Mouse (Mus musculus): ENCODE measurements around the gene Inhbb. TPM values are rescaled to one million over a fixed set of nuclear protein-coding genes. Genes with fewer than 3 reads are reported as not detected.

Gene Inhbb
- 1 to 10 TPM; 1.4 to 1.8 TPM for total RNA-seq (2021)

DNA sequence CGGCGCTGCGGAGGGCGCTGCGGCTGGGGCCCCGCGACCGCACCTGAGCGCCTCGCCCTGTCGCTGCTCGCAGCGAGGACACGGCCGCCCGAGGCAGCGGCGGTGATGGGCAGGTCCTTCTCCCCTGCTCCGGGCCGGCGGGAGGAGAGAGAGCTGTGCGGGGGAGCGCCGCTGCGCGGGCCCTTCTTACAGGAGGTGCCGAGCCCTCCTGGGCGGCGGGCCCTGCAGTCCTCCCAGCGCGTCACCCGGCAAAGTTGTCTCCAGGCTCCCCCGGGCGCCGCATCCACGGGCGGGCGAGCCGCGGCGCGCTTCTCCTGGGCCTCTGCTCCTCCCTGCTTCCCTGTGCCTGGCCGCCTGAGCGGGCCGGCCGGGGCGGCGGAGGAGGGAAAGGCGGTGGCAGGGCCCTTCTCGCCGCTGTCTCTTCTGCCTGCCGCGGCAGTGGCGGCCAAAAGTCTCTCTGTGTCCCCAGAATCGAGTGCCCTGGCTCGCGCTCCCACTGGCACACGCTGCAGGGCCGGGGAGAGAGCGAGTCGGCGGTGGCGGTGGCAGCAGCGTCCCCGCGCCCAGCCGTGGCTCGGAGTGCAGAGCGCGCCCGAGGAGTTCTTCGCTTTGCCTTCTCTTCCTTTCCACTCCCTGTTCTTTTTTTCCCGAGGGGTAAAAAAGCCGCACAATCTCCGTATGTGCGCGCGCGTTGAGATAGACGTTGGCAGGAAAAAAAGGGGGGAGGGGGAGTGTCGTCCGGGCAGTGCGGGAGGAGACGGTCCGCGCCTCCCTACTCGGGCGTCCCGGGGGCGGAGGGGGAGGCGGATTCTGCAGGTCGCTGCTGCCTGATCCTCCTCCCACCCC is at the start of gene Inhbb:
Gene Inhbb (minus strand): TSS at position 673 of the 846 bp plus-strand sequence.
- peak; percentile 34 for DNase-seq

DNA sequence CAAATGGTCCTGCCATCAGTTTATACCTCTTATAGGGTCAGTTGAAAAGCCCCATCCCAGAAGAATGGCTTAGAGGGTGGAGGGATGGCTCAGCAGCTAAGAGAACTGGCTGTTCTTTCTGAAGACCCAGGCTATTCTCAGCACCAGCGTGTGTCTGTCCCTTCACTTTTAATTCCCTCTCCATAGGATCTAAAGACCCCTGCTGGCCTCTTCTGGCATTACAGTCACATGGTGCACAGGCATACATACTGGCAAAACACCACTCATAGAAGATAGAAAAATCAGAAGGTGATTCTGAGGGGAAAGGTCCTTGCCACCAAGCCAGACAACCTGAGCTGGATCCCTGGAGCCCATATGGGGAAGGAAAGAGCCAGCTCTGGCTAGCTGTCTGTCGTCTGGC is 41.3 kb upstream of the Inhbb start:
- peak; percentile 75 for DNase-seq

DNA sequence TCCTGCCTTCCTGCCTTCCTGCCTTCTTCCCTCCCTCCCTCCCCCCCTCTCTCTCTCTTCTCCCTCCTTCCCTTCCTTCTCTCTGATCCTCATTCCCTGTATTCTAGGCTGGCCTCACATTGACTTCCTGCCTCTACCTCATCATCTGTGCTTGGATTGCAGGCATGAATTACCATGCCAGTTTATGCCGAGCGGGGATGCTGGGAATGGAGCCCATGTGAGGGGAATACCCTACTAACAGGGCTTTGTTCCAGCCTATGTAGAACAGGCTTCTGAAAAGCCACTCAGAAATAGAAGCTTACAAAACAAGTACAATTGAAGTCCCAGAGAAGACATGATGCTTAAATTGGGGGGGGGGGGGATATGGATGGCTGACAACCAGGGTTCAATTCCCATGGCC is 38.0 kb upstream of the Inhbb start:
- no peak for DNase-seq

DNA sequence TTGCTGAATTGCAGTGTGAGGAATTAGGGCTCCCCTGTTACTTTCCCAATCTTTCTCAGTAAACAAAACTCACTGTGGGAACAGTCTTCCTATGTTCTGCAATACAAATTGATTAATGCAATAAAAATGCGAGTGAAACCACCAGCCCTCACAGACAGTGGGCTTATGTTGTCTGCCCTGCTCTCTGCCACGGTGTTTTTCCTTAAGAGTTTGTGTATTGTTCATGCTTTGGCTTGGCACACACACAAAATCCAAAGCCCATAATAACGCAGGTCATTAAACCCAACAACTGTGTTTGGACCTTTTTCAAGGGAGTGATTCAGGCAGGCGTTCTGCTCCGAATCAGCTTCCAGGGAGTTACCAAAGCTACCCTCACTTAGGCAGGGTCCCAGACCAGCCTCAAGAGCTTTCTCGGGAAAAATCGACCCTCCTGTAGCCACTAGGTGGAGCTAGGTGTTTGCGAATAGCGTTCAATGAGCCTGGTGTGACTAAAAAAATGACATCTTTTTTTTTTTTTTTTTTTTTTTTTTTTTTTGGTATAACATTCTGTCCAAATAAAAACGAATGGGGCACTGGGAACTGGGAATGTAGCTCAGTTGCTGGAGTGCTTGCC is 36.1 kb upstream of the Inhbb start:
- peak; percentile 75 for DNase-seq

DNA sequence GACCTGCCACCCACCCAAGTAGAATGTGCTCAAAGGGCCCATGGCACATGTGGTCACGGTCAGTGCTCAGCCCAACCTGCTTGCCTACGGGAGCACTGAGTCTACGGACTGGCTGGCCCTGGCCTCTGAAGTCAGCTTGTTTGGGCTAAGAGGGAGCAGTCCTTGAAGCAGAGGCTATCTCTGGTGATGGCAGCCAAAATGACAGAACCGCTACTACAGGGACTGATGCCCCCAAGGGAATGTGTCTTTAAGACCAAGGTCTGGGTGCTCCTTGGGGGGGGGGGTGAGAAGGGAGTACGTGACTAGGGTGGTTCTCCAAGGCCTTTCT is 35.4 kb upstream of the Inhbb start:
- no peak for DNase-seq

DNA sequence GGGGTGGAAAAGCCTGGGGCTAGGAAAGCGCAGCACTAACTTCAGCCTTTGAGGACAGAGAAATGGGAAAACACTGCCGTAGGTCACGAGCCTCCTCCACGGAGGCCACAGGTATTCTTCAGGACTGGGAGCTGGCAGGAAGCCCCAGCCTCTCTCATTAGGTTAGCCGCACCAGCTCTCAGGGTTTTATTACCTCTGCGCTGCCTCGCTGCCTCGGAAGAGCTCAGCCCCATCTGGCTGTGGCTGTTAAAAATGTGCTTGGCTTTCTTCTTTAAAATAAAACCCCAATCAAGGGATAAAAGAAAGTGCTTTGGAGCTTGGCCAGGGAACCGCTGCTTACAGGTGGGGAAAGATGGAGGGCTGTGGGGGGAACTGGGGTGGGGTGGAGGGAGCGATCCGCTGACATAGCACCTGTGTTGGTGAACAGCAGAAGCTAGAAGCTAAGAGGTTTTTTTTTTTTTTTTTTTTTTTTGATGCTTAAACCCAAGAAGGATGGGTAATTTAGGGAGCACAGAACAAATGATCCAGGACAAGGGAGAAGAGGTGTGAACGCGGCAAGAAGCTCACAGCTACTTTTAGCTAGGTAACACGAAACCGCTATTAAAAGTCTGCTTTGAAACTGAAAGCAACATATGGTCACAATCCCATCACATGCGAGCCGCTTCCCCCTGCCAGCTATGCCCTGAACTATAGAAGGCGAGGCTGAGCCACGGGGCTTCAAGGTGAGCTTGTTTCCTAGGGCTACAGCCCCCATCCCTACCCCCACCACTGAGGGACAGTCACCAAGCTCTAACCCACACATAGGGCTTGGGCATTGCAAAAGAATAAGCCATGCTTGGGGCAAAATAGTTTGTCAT is 34.9 kb upstream of the Inhbb start:
- no peak for DNase-seq

DNA sequence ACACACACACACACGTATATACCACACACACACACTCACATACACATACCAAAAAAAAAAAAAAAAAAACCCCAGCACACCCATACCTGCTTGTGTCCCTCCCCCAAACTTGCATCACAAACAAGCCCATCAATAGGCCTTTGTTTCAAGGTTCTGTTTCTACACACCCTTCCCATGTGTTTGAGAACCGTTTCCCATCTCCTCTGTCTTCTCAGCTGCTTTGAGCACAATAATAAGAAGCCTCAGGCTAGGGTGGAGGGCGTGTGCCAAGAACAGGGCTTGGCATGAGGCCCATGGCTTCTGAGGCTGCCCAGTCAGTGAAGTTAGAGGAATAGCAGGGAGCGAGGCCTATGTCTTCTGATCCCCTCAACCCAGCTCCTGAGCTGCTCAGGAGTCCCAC is 31.7 kb upstream of the Inhbb start:
- DNase-seq: peak; percentile 42

DNA sequence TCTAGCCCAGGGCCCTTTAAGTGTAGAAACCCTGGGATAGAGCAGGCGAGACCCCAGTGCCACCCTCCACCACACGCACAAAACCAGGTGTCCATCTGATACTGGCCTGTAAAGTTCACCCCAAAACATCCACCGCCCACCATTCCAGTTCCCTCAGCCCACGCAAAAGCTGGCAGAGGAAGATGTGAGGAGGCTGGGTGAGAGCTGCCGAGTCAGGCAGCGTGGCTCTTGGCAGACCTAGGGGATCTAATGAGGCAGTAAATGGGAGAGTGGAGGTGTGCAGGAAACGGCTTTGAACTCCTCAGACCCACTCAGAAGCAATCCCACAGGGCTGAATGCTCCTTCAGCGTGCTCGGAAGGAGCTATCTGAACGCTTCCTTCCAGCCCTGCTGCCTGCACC is 29.4 kb upstream of the Inhbb start:
- DNase-seq: no peak

DNA sequence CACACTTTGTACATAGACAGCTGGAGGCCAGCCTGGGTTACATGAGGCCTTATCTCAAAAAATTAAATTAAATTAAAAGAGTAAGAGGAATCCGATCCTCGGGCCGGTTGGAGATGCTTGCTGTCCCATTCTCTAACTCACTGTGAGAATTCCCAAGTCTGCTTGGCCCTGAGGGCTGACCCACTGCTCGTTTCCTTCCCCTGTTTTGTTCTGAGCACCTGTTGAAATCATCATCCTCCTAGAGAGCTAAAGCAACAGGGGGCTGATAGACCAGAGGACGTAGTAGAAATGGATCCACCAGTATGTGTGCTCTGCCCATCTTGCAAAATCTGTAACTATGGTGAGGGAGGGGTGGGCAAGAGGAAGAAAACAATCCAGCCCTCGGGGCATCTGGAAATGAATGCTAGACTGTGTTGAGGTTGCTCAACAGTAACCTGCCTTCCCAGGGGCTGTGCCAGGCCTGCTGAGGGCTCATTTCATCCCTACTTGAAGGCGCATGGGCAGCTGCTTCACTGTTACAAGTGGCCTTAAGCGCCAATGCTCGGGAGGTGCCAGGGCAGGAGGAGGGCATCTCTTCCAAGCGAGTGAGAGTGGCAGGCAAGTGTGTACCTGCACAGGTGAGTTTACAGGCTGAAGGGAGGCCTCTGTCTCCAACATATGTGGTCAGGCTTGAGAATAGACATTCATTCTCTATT is 28.8 kb upstream of the Inhbb start:
- no peak for DNase-seq

DNA sequence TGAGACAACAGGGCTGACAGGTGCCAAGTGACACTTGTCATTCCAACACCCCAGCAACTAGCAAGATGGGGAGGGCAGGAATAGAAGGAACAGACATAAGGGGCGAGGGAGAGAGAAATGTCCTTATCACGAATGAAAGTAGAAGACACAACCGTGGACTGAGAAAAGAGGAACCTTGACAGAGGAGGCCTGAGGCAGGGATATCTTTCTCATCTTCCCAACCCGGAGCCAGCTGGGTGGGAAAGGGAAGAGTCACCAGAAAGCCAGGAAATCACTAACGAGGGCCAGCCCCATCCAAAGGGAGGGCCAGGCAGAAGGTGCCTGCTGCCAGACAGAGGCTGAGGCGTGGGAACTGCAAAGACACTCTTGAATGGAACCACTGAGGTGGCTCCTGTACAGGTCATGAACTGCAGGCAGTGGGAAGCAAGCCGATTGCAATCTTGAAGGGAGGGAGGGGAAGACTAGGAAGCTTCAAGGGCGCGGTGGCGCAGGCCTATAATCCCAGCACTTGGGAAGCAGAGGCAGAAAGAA is 24.8 kb upstream of the Inhbb start:
- DNase-seq: no peak

DNA sequence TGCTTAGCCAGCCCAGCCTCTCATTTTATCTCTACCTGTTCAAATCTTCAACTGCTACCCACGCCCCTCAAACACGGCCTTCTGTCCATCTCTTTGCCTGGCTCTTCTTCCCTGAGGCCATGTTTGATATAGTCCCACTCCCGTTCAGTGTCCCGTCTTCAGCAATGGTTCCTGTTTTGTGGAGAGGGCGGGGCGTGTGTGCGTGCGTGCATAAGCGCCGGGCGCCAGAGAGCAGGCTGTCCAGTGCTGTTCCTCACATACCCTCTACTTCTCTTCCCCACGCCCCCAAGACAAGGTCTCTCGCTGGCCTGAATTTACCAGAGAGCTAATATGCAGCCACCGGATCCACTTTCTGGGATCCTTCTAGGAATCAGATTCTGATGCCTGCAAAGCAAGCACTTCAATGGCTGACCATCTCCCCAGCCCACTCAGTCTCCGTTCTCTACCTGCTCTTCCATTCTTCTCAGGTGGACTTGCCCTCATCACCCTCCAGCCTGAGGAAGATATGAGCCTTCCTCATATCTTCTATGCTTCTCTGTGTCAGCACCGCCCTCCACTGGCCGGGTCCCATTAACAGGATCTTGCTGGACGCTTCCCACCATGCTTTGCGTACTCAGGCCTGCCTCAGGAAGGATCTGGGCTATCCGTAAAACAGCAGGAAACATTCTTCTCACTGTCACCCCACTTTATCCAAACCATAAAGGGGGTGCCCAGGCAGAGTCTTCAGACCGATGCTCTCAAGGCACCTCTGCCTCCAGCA is 21.7 kb upstream of the Inhbb start:
- DNase-seq: no peak

DNA sequence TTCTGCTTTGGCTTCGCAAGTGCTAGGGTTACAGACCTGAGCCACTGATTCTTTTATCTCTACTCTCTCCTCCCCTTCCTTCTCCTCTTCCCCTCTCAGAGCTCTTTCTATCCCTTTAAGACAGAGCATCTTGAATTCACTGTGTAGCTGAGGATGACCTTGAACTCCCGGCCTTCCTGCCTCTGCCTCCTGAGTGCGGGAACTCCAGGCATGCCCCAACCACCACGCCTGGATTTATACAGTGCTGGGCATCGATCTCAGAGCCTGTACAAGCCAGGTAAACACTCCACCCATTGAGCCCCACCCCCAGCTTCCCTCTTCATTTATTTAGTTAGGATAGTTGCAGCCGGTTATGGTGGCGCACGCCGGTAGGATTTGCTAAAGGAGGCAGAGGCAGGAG is 20.9 kb upstream of the Inhbb start:
- DNase-seq: no peak

DNA sequence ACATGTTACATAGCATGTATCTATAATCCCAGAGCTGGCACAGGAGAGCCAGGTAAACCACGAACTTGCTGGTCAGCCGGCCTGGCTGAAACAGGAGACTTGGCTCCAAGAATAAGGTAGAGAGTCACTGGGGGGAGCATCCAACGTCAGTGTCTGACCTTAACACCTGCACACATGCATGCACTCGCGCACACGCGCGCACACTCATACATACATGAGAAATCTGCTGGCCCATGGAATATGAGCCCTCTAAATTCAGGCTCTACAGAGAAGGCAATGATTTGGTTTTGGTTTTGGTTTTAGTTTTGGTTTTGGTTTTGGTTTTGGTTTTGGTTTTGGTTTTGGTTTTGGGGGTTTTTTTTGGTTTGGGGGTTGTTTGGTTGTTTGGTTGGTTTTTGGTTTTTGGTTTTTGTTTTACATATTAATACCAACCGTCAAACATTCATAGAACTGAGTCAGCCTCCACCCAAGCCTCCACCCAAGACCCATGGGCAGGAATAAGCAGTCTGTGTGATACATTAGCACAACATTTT is 16.1 kb upstream of the Inhbb start:
- DNase-seq: no peak

DNA sequence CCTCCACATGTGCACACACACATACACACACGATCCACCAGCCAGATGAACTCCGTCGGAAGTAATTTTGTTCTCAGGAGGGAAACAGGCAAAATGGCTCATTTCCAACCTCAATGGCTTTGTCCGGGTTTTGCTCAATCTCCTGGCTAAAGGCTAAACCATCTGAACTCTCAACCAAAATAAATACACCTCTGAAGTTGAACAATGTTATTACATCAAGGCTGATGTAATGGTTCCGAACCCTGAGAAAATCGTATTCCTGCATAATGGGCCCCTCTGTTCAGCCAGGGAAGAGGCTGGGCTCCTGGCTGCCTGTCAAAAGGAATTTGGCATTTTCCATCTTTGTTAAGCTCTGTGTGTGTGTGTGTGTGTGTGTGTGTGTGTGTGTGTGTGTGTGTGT is 15.4 kb upstream of the Inhbb start:
- DNase-seq: no peak

DNA sequence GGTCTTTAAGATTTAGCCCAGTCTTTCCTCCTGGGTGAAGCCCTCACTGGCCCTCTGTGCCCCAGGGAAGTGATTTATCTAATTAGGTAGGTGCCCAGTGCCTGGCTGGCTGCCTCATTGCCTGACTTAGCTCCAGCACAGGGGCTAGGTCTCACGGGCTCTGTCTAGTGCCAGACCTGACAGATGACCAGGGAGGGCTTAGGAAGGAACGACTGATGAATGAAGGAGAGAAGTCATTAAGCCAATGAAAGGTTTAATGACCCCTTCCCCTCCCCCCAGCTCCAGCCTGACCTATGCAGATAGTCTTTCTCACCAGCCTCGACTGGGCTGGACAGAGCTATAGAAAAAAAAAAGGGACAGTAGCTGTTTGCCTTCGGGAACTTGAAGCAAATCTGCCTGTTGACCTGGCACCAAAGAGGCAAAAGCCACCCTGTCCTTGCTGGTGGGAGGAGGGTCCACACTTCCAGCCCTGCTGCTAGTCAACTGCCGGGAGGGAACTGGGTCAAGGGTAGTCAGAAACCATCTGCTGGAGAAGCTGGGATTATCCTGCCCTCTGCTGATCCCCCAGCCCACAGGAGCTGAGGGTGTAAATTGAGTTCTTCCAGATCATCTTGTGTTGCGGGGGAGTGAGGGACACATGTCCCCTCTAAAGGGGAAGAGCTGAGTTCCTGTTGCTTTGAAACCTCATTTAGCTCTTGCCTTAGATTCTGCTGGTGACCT is 2.3 kb upstream of the Inhbb start:
- DNase-seq: no peak

DNA sequence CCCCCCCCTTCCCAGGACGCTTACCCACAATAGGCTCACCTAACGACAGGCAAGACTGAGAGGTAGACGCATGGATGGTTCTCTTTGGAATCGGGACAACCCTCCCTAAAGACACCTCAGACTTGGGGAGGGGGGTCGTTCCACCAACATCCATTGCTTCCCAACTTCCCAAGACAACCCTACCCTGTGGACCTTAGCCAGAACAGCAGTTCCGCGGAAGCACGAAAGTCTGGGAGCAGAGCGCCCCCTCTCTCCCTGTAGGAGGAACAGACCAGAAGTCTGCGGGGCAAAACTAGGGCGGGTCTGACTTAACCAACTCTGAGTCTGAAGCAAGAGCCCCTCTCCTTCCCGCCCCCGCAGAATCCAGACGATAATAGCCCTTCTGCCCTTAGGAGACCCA is 1.5 kb upstream of the Inhbb start:
- peak; percentile 66 for DNase-seq

DNA sequence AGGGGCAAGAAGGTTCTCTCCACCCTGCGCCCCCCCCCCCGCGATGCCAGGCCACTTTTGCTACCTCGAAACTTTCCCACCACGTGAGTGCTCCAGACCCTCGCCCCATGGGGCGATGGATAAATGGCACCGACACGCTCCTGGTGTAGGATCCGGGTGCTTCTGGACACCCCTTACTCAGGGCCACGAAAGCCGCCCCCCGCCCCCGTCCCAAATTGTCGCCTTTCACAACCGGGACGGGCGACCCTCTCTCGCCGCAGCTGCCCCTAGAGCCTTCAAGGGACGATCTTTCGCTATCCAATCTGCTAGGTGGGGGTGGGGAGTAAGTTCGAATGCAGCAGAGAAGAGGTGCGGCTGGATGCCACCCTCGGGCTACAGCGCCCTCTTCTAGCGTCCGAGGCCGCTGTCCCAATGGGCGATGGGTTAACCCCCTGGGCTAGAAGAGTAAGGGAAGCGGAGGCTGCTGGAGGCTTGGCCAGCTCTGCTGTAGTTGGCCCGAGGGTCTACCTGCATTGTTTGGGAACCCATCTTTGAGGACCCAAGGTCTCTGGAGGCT is 490 bp upstream of the Inhbb start:
- DNase-seq: peak; percentile 32

DNA sequence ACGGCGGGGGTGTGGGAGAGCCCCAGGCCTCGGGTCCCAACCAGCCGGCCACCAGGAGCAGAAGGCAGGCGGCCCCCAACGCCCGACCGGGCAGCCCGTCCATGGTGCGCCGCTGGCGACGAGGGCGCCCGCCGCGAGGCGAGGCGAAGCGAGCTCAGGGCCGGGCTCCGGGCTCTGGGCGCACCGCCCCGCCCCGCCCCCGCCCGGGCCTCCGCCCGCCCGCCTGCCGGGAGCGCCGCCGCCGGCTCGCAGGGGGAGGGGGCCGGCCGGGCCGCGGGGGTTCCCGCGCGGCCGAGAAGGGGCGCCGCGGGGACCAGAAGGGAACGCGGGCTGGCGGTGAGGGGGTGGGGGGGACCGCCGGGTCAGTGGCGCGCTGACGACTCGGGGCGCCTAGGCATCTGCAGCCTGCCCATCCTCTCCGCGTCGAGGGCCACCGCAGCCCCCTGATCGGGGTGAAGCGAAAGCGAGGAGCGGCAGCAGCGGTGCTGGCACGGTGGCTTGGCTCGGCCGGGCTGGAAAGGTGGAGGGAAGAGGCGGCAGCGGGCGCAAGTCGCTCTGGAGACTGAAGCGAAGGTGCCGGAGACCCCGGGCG is 968 bp downstream of the Inhbb start:
- DNase-seq: peak; percentile 31

DNA sequence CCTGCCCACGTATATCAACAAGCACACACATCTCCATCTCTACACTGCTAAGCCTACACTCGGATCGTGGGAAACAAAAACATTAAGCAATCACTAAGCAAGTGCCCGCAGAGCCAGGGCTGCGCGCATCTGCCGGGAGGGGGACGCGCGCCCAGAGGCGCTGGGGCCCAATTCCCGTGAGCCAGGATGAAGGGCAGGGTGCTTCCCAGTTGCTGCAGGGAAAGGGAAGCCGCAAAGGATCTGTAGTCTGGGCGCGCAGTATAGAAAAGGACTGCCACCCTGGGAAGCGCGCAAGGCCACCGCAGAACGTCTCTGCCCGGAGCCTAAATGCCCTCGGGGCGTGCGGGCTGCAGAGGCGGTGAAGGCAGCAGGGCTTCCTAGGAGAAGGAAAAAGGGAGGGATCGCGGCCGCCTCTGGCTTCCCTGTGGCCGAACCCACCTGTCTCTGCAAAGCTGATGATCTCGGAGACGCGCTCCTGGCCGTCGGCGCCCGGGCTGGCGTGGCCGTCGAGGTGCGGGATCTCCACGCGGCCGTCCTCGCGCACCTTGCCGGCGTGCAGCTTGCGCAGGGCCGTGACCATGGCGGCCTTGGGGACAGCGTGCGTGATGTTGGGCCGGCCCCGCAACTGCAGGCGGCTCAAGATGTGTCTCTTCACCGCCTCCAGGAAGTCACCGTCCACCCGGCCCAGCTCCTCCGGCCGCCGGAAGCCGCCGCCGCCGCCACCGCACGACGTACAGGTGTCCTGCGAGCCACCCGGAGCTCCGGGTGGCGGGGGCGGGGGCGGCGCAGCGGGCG is 1.7 kb downstream of the Inhbb start:
- no peak for DNase-seq
